Mouse (Mus musculus) kidney, adult 2 months (tissue): ENCODE data around the gene Pfdn2.
"Not testable (repeated sequence)": the region's sequence is repeated elsewhere in the genome, so short reads cannot be mapped to it uniquely, and the experiment has no call there.

Experiments used
- CTCF ChIP-seq: fragments of 200-500 bp; conservative IDR thresholded peaks from 2 replicates; pipeline ENCODE4 v1.5.1; 2011; ENCODE audit warnings: low read depth, mild to moderate bottlenecking, control low read depth, low read length, moderate library complexity, mixed read lengths; ENCODE audit not compliant: insufficient read depth, insufficient read length
- POLR2A ChIP-seq: fragments of 200-500 bp; IDR thresholded peaks from one replicate; pipeline ENCODE4 v1.6.1; 2011; ENCODE audit warnings: low read depth, low read length, control low read depth

DNA sequence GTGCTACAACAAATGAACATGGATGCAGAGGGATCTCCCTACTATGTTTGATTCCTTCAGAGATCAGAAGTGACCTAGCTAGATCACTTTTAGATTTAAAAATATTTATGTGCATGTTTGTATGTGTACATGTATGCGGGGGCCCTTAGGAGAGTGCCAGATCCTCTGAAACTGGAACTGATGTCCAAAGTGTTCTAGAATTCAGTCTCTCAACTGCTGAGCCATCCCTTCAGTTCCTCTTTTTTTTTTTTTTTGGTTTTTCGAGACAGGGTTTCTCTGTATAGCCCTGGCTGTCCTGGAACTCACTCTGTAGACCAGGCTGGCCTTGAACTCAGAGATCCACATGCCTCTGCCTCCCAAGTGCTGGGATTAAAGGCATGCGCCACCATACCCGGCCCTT is 18.9 kb upstream of the Pfdn2 start:
- not testable (repeated sequence) for TF ChIP-seq POLR2A, CTCF
